Mouse (Mus musculus): ENCODE results near the gene Adcy6. TPM values are rescaled to one million over a fixed set of nuclear protein-coding genes. Genes with fewer than 3 reads are reported as not detected.

Adcy6 gene
- total RNA-seq, 2 experiments from 2014 or later = 37.1 to 38.1 TPM

Other genes starting within 250 kb of the Adcy6 start
- gene Olfr283, start 229.1 kb downstream of the Adcy6 start, total RNA-seq (2021) = not detected
- not detected for gene Olfr282, start 178.9 kb downstream of the Adcy6 start, total RNA-seq (2021)
- not detected for gene Olfr281, start 157.5 kb downstream of the Adcy6 start, total RNA-seq (2021)
- gene OR5BS1P, start 140.2 kb downstream of the Adcy6 start, total RNA-seq (2021) = not detected
- gene Lalba, start 127.4 kb downstream of the Adcy6 start, total RNA-seq (2021) = not detected
- not detected for gene Olfr279, start 117.7 kb downstream of the Adcy6 start, total RNA-seq (2021)
- gene Kansl2, start 75.8 kb downstream of the Adcy6 start, total RNA-seq (2021) = 10 to 100 TPM; 62.2 to 64.0 TPM
- gene Ccnt1, start 39.2 kb downstream of the Adcy6 start, total RNA-seq (2021) = 10 to 100 TPM; 42.0 to 50.2 TPM
- gene 4930415O20Rik, start 39.1 kb downstream of the Adcy6 start, total RNA-seq (2021) = not detected
- gene Cacnb3, start 20.8 kb upstream of the Adcy6 start, total RNA-seq (2021) = 100 to 1,000 TPM; 173 to 185 TPM
- gene Ddx23, start 52.8 kb upstream of the Adcy6 start, total RNA-seq (2021) = 10 to 100 TPM; 55.8 to 58.2 TPM
- 10 to 100 TPM; 68.6 to 70.1 TPM for gene Rnd1, start 67.4 kb upstream of the Adcy6 start, total RNA-seq (2021)
- gene Ccdc65, start 98.1 kb upstream of the Adcy6 start, total RNA-seq (2021) = 10 to 100 TPM; 13.6 to 14.5 TPM
- gene Fkbp11, start 118.1 kb upstream of the Adcy6 start, total RNA-seq (2021) = 1 to 10 TPM; 2.2 TPM
- gene Arf3, start 153.1 kb upstream of the Adcy6 start, total RNA-seq (2021) = 100 to 1,000 TPM; 651 to 661 TPM
- gene Wnt10b, start 168.1 kb upstream of the Adcy6 start, total RNA-seq (2021) = under 1 TPM; 0.63 to 0.64 TPM
- not detected for gene Wnt1, start 179.8 kb upstream of the Adcy6 start, total RNA-seq (2021)
- gene Ddn, start 199.4 kb upstream of the Adcy6 start, total RNA-seq (2021) = 100 to 1,000 TPM; 285 to 294 TPM
- gene Prkag1, start 221.4 kb upstream of the Adcy6 start, total RNA-seq (2021) = 10 to 100 TPM; 41.7 to 44.6 TPM